Mouse (Mus musculus): ENCODE results near the gene Pdzd9. TPM values are rescaled to one million over a fixed set of nuclear protein-coding genes. Genes with fewer than 3 reads are reported as not detected.

The Pdzd9 gene
- polyA plus RNA-seq, 1 experiment from 2014 or later = 0.30 TPM

DNA sequence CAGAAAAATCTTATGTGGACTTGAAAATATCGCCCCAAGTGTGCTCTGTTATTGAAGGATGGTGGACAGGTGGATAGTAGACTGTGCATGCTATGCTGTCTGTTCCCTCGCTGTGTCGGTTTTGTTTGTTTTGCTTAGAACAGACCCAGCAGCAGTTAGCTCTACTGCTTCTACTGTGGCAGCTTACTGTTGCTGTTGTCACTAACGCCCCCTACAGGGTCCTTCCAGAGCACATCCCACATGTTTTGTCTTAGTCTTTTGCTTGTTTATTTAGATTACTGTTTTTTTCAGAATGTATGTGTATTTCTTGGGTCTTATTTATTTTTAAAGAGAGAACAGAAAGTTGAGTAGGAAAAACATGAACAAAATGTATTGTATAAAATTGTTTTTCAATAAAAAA is 26.9 kb downstream of the Pdzd9 start:
- no peaks in the 10 kb centered on the region for H3K27me3 ChIP-seq
- in situ Hi-C loops (cut with MboI; ENCODE audit: low pct_unique_long_range_greater_than_20kb) = loop anchor here (25.0 kb wide), 1 partner anchor 781 kb away; no protein-coding TSS in a partner anchor
- peak; percentile 56 for TF ChIP-seq CTCF (IDR thresholded peaks at IDR 0.05)
- POLR2A ChIA-PET = interaction anchor here (0.5 kb wide), 1 partner anchor 22 kb away, joined by 3 read pairs; no protein-coding TSS in a partner anchor
- CTCF ChIA-PET = interaction anchor here (1.3 kb wide), 1 partner anchor 14 kb away, joined by 3 read pairs; no protein-coding TSS in a partner anchor
- ATAC-seq (no peak), DNase-seq (ENCODE audit: low read depth, low spot score) (no peak)

DNA sequence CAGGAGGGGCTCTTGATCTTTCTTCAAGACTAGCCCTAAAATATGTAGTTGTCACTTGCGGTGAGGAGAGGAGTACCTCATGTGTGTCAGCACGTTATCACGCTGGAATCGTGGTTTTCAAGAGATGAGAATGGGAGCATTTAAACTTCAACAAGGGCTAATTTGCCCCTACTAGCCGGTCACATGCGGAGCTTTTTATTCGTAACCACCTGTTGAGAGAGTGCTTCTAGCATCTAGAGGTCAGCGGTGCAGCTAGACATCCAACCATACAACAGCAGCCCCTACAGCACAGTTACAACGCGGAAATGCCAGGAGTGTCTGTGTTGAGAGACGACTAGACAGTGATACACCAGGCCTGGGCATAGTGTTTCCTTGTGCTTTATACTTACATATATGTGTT is 34.3 kb downstream of the Pdzd9 start:
- H3K27me3 ChIP-seq = no peaks in the 10 kb centered on the region
- ChIA-PET POLR2A (interaction anchor here (0.8 to 2.2 kb wide), 2 partner anchors 87 to 194 kb away, joined by 6 to 9 read pairs; no protein-coding TSS in a partner anchor), CTCF (interaction anchor here (2.0 to 2.5 kb wide), 2 partner anchors 10 to 199 kb away, joined by 5 to 7 read pairs; no protein-coding TSS in a partner anchor)
- DNase-seq (ENCODE audit: low read depth, low spot score) (no peak), ATAC-seq (peak; percentile 23)
- TF ChIP-seq CTCF (IDR thresholded peaks at IDR 0.05) = peak; percentile 17
- in situ Hi-C loops (cut with MboI; ENCODE audit: low pct_unique_long_range_greater_than_20kb) = loop anchor here (10.0 to 25.0 kb wide), 2 partner anchors 279 to 774 kb away; partner anchors contain the start of gene Polr3e

DNA sequence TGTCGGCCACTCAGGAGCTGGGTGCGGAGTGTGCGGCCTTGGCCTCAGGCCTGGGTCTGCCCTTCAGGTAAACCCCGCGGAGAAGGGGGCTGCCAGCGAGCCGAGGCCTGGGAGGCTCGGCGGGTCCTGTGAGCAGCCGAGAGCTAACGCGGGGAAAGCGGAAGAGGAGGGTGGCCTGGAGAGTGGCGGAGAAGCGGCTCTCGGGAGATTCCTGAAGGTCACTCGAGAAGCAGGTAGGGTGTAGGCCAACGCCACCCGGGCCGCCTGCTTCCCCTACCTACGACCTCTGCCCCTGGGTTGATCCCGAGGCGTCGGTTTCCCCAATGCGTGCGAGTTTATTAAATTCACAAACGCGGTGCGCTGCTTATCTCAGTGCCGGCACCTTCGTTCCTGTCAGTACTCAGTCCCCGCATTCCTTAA is 34.8 kb downstream of the Pdzd9 start:
- ChIA-PET POLR2A (interaction anchor here (0.8 to 2.2 kb wide), 2 partner anchors 87 to 194 kb away, joined by 6 to 9 read pairs; no protein-coding TSS in a partner anchor), CTCF (interaction anchor here (2.0 to 2.5 kb wide), 2 partner anchors 11 to 200 kb away, joined by 5 to 7 read pairs; no protein-coding TSS in a partner anchor)
- DNase-seq (ENCODE audit: low read depth, low spot score) = no peak
- peak; percentile 63 for ATAC-seq
- no peaks in the 10 kb centered on the region for H3K27me3 ChIP-seq
- in situ Hi-C loops (cut with MboI; ENCODE audit: low pct_unique_long_range_greater_than_20kb) = loop anchor here (10.0 to 25.0 kb wide), 2 partner anchors 279 to 773 kb away; partner anchors contain the start of gene Polr3e
- TF ChIP-seq CTCF (IDR thresholded peaks at IDR 0.05) = no peak

DNA sequence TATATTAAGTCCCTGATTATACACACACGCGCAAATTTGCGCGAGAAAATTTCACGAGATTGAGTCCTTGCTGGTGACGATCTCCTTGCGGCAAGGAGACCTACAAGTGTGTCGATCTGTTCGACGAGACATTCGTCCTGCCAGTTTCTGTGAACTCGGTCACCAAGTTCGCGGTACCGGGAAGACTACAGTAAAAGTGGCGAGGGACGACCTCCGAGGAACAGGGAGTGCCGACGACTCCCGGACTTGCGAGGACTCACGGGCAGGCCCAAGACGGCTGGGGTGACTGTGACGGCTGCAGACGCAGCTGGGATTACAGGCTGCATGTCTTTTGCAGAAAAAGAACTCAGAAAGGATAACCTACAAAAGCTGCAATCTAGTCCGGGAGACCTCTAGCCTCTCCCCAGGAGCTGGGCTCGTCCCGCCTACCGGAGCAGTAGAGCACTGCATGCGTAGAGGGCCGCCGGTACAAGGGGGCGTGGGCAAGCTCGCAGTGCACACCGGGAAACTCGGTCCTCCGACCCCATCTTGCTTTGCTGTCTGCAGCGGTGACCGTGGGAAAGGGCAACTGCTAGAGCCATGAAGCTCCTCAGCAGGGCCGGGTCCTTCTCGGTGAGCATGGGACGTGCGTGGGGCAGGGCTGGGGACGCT is 35.3 kb downstream of the Pdzd9 start, which contains the start of gene Uqcrc2:
TSS of gene Uqcrc2 (plus strand) at position 466 of the 651 bp plus-strand sequence.
- in situ Hi-C loops (cut with MboI; ENCODE audit: low pct_unique_long_range_greater_than_20kb) = loop anchor here (5.0 to 25.0 kb wide), 3 partner anchors 197 to 773 kb away; partner anchors contain the start of gene Polr3e
- peak; percentile 50 for DNase-seq (ENCODE audit: low read depth, low spot score)
- CTCF ChIA-PET = interaction anchor here (2.0 to 2.5 kb wide), 2 partner anchors 11 to 200 kb away, joined by 5 to 7 read pairs; no protein-coding TSS in a partner anchor
- POLR2A ChIA-PET = interaction anchor here (0.8 to 2.2 kb wide), 2 partner anchors 88 to 195 kb away, joined by 6 to 9 read pairs; no protein-coding TSS in a partner anchor
- no peaks in the 10 kb centered on the region for H3K27me3 ChIP-seq
- peak; percentile 98 for ATAC-seq
- no peak for TF ChIP-seq CTCF (IDR thresholded peaks at IDR 0.05)

DNA sequence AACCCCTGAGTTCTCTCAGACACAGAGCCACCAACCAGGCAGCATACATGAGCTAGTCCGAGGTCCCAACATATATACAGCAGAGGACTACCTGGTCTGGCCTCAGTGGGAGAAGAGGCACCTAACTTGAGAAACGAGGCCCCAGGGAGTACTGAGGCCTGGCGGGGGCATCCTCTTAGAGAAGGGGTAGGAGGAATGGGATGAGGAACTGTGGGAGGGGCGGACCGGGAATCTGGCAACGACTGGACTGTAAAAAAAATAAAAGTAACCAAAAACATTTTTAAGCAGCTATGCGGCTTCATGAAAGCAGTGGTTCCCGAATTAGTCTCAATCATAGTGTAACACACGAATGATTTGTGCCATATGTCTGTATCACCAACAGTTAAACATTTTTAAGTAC is 35.8 kb downstream of the Pdzd9 start:
- no peak for ATAC-seq
- CTCF ChIA-PET = interaction anchor here (0.9 to 2.5 kb wide), 4 partner anchors 12 to 201 kb away, joined by 3 to 7 read pairs (median 6); no protein-coding TSS in a partner anchor
- in situ Hi-C loops (cut with MboI; ENCODE audit: low pct_unique_long_range_greater_than_20kb) = loop anchor here (5.0 to 25.0 kb wide), 3 partner anchors 198 to 772 kb away; partner anchors contain the start of gene Polr3e
- POLR2A ChIA-PET = interaction anchor here (2.2 kb wide), 1 partner anchor 195 kb away, joined by 9 read pairs; no protein-coding TSS in a partner anchor
- no peak for DNase-seq (ENCODE audit: low read depth, low spot score)
- no peaks in the 10 kb centered on the region for H3K27me3 ChIP-seq
- TF ChIP-seq CTCF (IDR thresholded peaks at IDR 0.05) = no peak

DNA sequence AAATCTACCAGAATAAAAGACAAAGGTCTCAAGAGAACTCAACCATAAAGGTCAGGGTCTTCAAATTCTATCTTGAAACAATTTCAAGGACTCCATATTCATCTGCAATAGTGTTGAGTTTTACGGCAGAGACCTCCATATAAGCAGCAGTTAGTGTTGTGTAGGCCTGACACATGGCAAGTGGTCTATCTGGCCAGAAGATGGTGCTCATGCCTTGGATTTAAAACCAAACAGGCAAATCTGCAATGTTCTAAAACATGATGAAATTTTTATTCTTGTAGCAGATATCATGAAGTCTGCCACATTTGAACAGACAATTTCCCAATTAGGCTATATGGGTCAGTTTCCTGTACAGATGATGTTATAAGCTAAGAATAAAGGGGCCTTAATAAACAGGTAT is 37.6 kb downstream of the Pdzd9 start:
- in situ Hi-C loops (cut with MboI; ENCODE audit: low pct_unique_long_range_greater_than_20kb) = loop anchor here (5.0 to 25.0 kb wide), 3 partner anchors 200 to 770 kb away; partner anchors contain the start of gene Polr3e
- ATAC-seq (no peak), DNase-seq (ENCODE audit: low read depth, low spot score) (no peak)
- POLR2A ChIA-PET = no interaction called here
- H3K27me3 ChIP-seq = peaks cover 6% of the 10 kb centered on the region
- TF ChIP-seq CTCF (IDR thresholded peaks at IDR 0.05) = peak; percentile 74
- CTCF ChIA-PET = interaction anchor here (1.3 to 2.0 kb wide), 4 partner anchors 11 to 285 kb away, joined by 3 to 7 read pairs (median 5); partner anchors contain the start of gene Polr3e

DNA sequence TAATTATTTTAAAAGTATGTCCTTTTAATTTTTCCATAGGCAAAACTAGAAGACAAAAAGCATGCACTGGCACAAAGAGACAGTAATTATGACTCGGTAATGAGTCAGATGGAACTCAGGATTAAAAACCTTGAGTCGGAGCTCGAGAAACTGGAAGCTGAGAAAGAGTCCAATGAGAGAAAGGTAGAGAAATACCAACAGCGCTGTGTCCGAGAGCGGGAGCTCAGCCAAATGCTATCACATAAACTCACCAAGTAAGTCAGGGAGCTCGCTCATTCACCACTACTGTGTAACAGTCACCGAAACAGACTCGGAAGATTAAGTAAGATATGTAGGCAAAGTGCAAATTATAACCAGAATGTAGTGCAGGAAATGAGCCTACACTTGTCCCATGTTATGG is 49.3 kb downstream of the Pdzd9 start:
- ChIA-PET CTCF (interaction anchor here (2.0 kb wide), 1 partner anchor 11 kb away, joined by 5 read pairs; no protein-coding TSS in a partner anchor), POLR2A (no interaction called here)
- in situ Hi-C loops (cut with MboI; ENCODE audit: low pct_unique_long_range_greater_than_20kb) = no loop called here
- TF ChIP-seq CTCF (IDR thresholded peaks at IDR 0.05) = no peak
- ATAC-seq (no peak), DNase-seq (ENCODE audit: low read depth, low spot score) (no peak)
- H3K27me3 ChIP-seq = peaks cover 15% of the 10 kb centered on the region

DNA sequence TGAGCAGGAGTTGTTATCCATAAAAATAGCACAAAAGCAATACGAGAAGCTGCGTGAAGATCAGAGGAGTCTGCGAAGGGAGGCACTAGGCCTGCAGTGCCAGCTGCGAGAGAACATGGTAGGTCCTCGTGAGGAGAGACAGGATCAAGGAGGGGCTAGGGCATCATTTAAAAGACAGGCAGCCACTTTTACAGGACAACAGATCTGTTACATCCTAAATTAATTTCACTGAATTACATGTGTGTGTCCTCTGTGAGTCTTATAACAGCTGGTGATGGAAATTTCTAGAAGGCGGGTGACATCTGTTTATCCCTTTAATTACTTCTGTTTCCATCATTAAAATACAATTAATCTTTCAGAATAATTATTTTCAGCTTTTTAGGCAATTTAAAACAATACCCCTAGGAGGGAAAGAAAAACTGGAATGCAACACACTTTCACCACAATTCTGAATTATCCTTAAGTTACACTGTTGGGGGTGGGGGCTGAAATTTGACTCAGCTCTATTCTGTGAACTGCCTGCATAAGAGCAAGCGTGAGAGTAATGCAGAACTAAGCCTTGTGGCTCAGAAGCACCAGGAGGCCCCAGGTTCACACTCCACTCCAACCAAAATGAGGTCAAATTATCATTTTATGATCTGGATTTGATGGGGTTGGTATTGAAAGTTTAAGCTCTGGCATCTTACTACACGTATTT is 49.9 kb downstream of the Pdzd9 start:
- DNase-seq (ENCODE audit: low read depth, low spot score) (no peak), ATAC-seq (no peak)
- in situ Hi-C loops (cut with MboI; ENCODE audit: low pct_unique_long_range_greater_than_20kb) = no loop called here
- POLR2A ChIA-PET = no interaction called here
- peaks cover 21% of the 10 kb centered on the region for H3K27me3 ChIP-seq
- TF ChIP-seq CTCF (IDR thresholded peaks at IDR 0.05) = no peak
- CTCF ChIA-PET = interaction anchor here (2.0 kb wide), 1 partner anchor 11 kb away, joined by 5 read pairs; no protein-coding TSS in a partner anchor

Other genes with a start within 250 kb of the Pdzd9 start
- 278 TPM for gene Uqcrc2, start 35.2 kb downstream of the Pdzd9 start, polyA plus RNA-seq (2021)
- gene Mosmo, start 7.3 kb upstream of the Pdzd9 start, polyA plus RNA-seq (2021) = 25.9 TPM
- gene Vwa3a, start 69.0 kb upstream of the Pdzd9 start, polyA plus RNA-seq (2021) = 0.06 TPM
- gene Gm5737, start 142.0 kb upstream of the Pdzd9 start, polyA plus RNA-seq (2021) = not detected
- 21.8 TPM for gene Eef2k, start 172.5 kb upstream of the Pdzd9 start, polyA plus RNA-seq (2021)
- 27.2 TPM for gene Polr3e, start 247.4 kb upstream of the Pdzd9 start, polyA plus RNA-seq (2021)

Measured in Patski (cell line).